Mouse (Mus musculus): ENCODE results near the gene Ctsl. TPM values are rescaled to one million over a fixed set of nuclear protein-coding genes. Genes with fewer than 3 reads are reported as not detected.

Ctsl gene
- polyA plus RNA-seq, 1 experiment from 2014 or later: 1,193 TPM

- 100% methylated on average over 1 of the region's 1 CpGs for WGBS
- Histone ChIP-seq H3K4me2 (replicated peaks; ENCODE audit: low read depth) (peak overlapping the region; percentile 90), H3K4me3 (ENCODE audit: low read depth, low read length) (peak overlapping the region; percentile 93), H3K27me3 (replicated peaks; ENCODE audit: control insufficient read depth, insufficient read depth, low read length) (no peaks in the 10 kb centered on the region), H3K9ac (ENCODE audit: low read depth, low read length) (no peak overlapping the region), H3K4me1 (replicated peaks; ENCODE audit: control insufficient read depth, insufficient read depth, low read length) (no peaks in the 10 kb centered on the region), H3K9me3 (ENCODE audit: control insufficient read depth) (no peaks in the 10 kb centered on the region), H3K27ac (ENCODE audit: low read depth, low read length) (no peak overlapping the region), H3K36me3 (ENCODE audit: control insufficient read depth, insufficient read depth) (peaks cover 40% of the 10 kb centered on the region)
- ATAC-seq: no peak
- TF ChIP-seq CTCF (IDR thresholded peaks at IDR 0.05; ENCODE audit: low read depth): no peak
Measured at GRCm38 (mm10) chr13:64368596-64368995, 2.1 kb downstream of the Ctsl start.

DNA sequence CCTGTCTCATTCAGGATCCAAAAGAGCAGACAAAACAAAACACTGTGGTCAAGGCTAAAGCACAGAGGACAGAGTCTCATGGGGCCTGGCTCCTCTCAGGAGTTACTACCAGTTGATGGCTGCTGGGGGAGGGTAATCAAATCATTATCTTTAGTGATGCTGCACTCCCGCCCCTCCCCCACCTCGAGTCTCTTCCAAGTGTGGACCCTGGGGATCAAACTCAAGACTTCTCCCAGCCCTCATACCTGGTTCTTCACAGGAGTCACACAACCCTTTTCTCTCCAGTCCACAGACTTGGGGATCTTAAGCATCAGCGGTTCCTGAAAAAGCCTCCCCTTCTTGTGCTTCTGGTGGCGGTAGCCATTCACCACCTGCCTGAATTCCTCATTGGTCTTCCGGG, 3.1 kb downstream of the Ctsl start:
- no peak overlapping the region for H3K27ac ChIP-seq (ENCODE audit: low read depth, low read length)
- no peaks in the 10 kb centered on the region for H3K9me3 ChIP-seq (ENCODE audit: control insufficient read depth)
- peak overlapping the region; percentile 90 for H3K4me2 ChIP-seq (replicated peaks; ENCODE audit: low read depth)
- peaks cover 43% of the 10 kb centered on the region for H3K36me3 ChIP-seq (ENCODE audit: control insufficient read depth, insufficient read depth)
- H3K4me3 ChIP-seq (ENCODE audit: low read depth, low read length): no peak overlapping the region
- H3K27me3 ChIP-seq (replicated peaks; ENCODE audit: control insufficient read depth, insufficient read depth, low read length): no peaks in the 10 kb centered on the region
- TF ChIP-seq CTCF (IDR thresholded peaks at IDR 0.05; ENCODE audit: low read depth): no peak
- no peak for ATAC-seq
- H3K9ac ChIP-seq (ENCODE audit: low read depth, low read length): no peak overlapping the region
- WGBS: 87% methylated on average over 5 of the region's 5 CpGs
- no peaks in the 10 kb centered on the region for H3K4me1 ChIP-seq (replicated peaks; ENCODE audit: control insufficient read depth, insufficient read depth, low read length)

DNA sequence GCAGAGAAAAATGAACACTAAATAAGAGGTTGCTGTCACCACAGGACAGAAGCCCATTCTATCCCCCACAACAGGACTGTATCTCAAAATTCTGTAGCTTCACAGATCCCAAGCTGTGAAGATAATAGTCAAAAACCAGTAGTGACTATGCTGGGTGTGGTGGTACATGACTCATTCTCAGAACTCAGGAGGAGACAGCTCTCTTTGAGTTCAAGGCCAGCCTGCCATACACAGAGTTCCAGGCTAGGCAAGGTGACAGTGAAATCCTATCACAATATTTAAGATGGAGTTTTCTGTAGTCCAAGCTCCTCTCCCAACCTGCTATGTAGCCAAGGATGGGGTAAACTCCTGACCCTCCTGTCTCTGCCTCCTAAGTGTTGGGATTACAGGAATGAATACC, 5.4 kb downstream of the Ctsl start:
- Histone ChIP-seq H3K4me1 (replicated peaks; ENCODE audit: control insufficient read depth, insufficient read depth, low read length) (no peaks in the 10 kb centered on the region), H3K9ac (ENCODE audit: low read depth, low read length) (no peak overlapping the region), H3K27ac (ENCODE audit: low read depth, low read length) (no peak overlapping the region), H3K4me2 (replicated peaks; ENCODE audit: low read depth) (no peak overlapping the region), H3K4me3 (ENCODE audit: low read depth, low read length) (no peak overlapping the region), H3K9me3 (ENCODE audit: control insufficient read depth) (no peaks in the 10 kb centered on the region), H3K36me3 (ENCODE audit: control insufficient read depth, insufficient read depth) (peaks cover 48% of the 10 kb centered on the region), H3K27me3 (replicated peaks; ENCODE audit: control insufficient read depth, insufficient read depth, low read length) (no peaks in the 10 kb centered on the region)
- no peak for TF ChIP-seq CTCF (IDR thresholded peaks at IDR 0.05; ENCODE audit: low read depth)
- no peak for ATAC-seq

DNA sequence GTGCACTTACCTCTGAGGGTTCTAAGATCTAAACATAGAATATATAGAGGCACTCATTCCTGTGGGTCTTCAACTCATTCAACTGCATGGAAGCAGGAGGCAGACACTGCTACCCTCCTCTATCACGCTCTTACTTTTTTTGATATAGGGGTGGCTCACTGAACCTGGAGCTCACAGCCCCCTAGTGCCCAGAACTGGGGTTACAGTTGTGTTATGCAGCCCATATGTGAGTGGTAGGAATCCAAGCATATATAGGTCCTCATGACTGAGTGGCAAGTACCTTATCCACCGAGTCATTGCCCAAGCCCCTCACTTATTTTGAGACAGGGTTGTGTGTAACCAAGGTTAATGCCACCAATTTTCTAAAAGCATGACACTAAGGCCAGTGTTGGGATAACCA, 6.4 kb downstream of the Ctsl start:
- Histone ChIP-seq H3K4me1 (replicated peaks; ENCODE audit: control insufficient read depth, insufficient read depth, low read length) (no peaks in the 10 kb centered on the region), H3K4me2 (replicated peaks; ENCODE audit: low read depth) (no peak overlapping the region), H3K9me3 (ENCODE audit: control insufficient read depth) (no peaks in the 10 kb centered on the region), H3K4me3 (ENCODE audit: low read depth, low read length) (no peak overlapping the region), H3K27ac (ENCODE audit: low read depth, low read length) (no peak overlapping the region), H3K27me3 (replicated peaks; ENCODE audit: control insufficient read depth, insufficient read depth, low read length) (no peaks in the 10 kb centered on the region), H3K9ac (ENCODE audit: low read depth, low read length) (no peak overlapping the region), H3K36me3 (ENCODE audit: control insufficient read depth, insufficient read depth) (peaks cover 48% of the 10 kb centered on the region)
- peak; percentile 64 for TF ChIP-seq CTCF (IDR thresholded peaks at IDR 0.05; ENCODE audit: low read depth)
- 67% methylated on average over 2 of the region's 2 CpGs for WGBS
- ATAC-seq: no peak

GRCm38 (mm10) chr13:64362139-64362538, 8.6 kb downstream of the Ctsl start:
- H3K4me3 ChIP-seq (ENCODE audit: low read depth, low read length): no peak overlapping the region
- no peak overlapping the region for H3K4me2 ChIP-seq (replicated peaks; ENCODE audit: low read depth)
- TF ChIP-seq CTCF (IDR thresholded peaks at IDR 0.05; ENCODE audit: low read depth): no peak
- ATAC-seq: peak; percentile 12; the same call in 1 of the 2 replicates
- no peak overlapping the region for H3K27ac ChIP-seq (ENCODE audit: low read depth, low read length)
- no peaks in the 10 kb centered on the region for H3K9me3 ChIP-seq (ENCODE audit: control insufficient read depth)
- WGBS: 87% methylated on average over 6 of the region's 6 CpGs
- H3K9ac ChIP-seq (ENCODE audit: low read depth, low read length): no peak overlapping the region
- peaks cover 38% of the 10 kb centered on the region for H3K36me3 ChIP-seq (ENCODE audit: control insufficient read depth, insufficient read depth)
- H3K27me3 ChIP-seq (replicated peaks; ENCODE audit: control insufficient read depth, insufficient read depth, low read length): no peaks in the 10 kb centered on the region
- H3K4me1 ChIP-seq (replicated peaks; ENCODE audit: control insufficient read depth, insufficient read depth, low read length): no peaks in the 10 kb centered on the region

DNA sequence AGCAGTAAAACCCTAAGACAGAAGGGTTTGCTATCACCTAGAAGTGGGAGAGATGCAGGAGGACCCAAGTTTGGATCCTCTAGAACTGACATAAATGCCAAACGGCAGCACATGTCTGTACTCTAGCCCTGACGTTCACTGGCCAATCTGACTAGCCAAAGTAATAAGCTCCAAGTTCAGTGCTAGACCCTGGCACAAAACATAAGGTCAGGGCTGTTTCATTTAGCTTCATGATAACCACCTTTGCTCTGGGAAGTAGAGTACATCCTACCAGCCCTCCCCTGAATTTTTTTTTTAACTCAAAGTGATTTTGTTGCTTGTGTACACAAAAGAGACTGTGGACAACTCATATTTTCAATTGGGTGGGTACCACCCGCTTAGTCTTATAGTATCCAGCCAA, 9.7 kb downstream of the Ctsl start:
- H3K36me3 ChIP-seq (ENCODE audit: control insufficient read depth, insufficient read depth): peaks cover 26% of the 10 kb centered on the region
- H3K4me3 ChIP-seq (ENCODE audit: low read depth, low read length): no peak overlapping the region
- H3K27me3 ChIP-seq (replicated peaks; ENCODE audit: control insufficient read depth, insufficient read depth, low read length): no peaks in the 10 kb centered on the region
- H3K4me2 ChIP-seq (replicated peaks; ENCODE audit: low read depth): no peak overlapping the region
- peak; percentile 28; the same call in 1 of the 2 replicates for ATAC-seq
- H3K9me3 ChIP-seq (ENCODE audit: control insufficient read depth): no peaks in the 10 kb centered on the region
- no peak for TF ChIP-seq CTCF (IDR thresholded peaks at IDR 0.05; ENCODE audit: low read depth)
- no peak overlapping the region for H3K9ac ChIP-seq (ENCODE audit: low read depth, low read length)
- no peak overlapping the region for H3K27ac ChIP-seq (ENCODE audit: low read depth, low read length)
- H3K4me1 ChIP-seq (replicated peaks; ENCODE audit: control insufficient read depth, insufficient read depth, low read length): no peaks in the 10 kb centered on the region
- 91% methylated on average over 3 of the region's 3 CpGs for WGBS

DNA sequence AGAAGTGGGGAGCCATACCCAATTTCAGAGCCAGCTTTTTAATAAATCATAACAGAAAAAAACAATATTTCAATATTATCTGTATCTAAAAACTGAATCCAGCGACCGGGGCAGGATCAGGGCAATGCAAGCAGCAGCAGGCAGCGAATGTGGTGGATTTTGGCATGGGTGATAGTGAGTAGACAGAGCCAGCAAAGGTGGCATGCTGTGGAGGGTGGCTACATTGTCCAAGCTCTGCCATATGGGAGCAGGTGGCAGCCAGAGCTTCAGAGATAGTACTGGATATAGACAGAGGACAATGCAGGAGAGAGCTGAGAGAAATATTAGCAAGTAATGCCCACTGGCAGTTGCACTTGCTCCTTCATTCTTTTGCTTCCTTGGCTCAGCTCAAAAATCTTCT, 11.0 kb downstream of the Ctsl start:
- WGBS: 86% methylated on average over 3 of the region's 3 CpGs
- Histone ChIP-seq H3K4me2 (replicated peaks; ENCODE audit: low read depth) (no peak overlapping the region), H3K4me3 (ENCODE audit: low read depth, low read length) (no peak overlapping the region), H3K9ac (ENCODE audit: low read depth, low read length) (no peak overlapping the region), H3K27ac (ENCODE audit: low read depth, low read length) (no peak overlapping the region), H3K27me3 (replicated peaks; ENCODE audit: control insufficient read depth, insufficient read depth, low read length) (no peaks in the 10 kb centered on the region), H3K36me3 (ENCODE audit: control insufficient read depth, insufficient read depth) (peaks cover 17% of the 10 kb centered on the region), H3K4me1 (replicated peaks; ENCODE audit: control insufficient read depth, insufficient read depth, low read length) (no peaks in the 10 kb centered on the region), H3K9me3 (ENCODE audit: control insufficient read depth) (no peaks in the 10 kb centered on the region)
- TF ChIP-seq CTCF (IDR thresholded peaks at IDR 0.05; ENCODE audit: low read depth): no peak
- no peak for ATAC-seq
